Mouse (Mus musculus) MEL (cell line): ENCODE measurements around the gene Kptn. TPM values are rescaled to one million over a fixed set of nuclear protein-coding genes. Genes with fewer than 3 reads are reported as not detected.

Experiments
- DNase-seq: peaks from one replicate; pipeline ENCODE4 v3.0.0; 2011; ENCODE audit warnings: low read depth, low spot score
- H3K27ac ChIP-seq: 2 replicates; pipeline ENCODE4 v1.5.1; 2012; ENCODE audit warnings: low read depth, mild to moderate bottlenecking, control low read depth, low read length, moderate library complexity; ENCODE audit not compliant: control insufficient read depth
- H3K27me3 ChIP-seq, 2 experiments: fragments of 150-350 bp in 1 of 2; sonication (generic) in 1 of 2; 2 replicates each; pipeline ENCODE4 v1.6.1; 2012; ENCODE audit warnings: low read length in 2 of 2, mild to moderate bottlenecking in 2 of 2, improper control_type of control experiment in 1 of 2, moderate library complexity in 1 of 2; ENCODE audit not compliant: insufficient read depth in 2 of 2, control insufficient read depth in 1 of 2
- H3K36me3 ChIP-seq, 2 experiments: 2 replicates each; pipeline ENCODE4 v1.6.1; 2012 to 2014; ENCODE audit warnings: low read length in 2 of 2, improper control_type of control experiment in 1 of 2, inconsistent platforms in 1 of 2, mild to moderate bottlenecking in 1 of 2; ENCODE audit not compliant: insufficient read depth in 2 of 2, control insufficient read depth in 1 of 2
- H3K4me1 ChIP-seq, 2 experiments: fragments of 150-350 bp in 1 of 2; sonication (generic) in 1 of 2; 2 replicates each; pipeline ENCODE4 v1.6.1; 2012; ENCODE audit warnings: low read length in 2 of 2, improper control_type of control experiment in 1 of 2, mild to moderate bottlenecking in 1 of 2; ENCODE audit not compliant: insufficient read depth in 2 of 2, control insufficient read depth in 1 of 2
- H3K4me3 ChIP-seq, 2 experiments: fragments of 150-350 bp in 1 of 2; sonication (generic) in 1 of 2; 2 replicates each; pipeline ENCODE4 v1.5.1; 2012; ENCODE audit warnings: low read depth in 2 of 2, low read length in 2 of 2, mild to moderate bottlenecking in 2 of 2, moderate library complexity in 2 of 2, control low read depth in 1 of 2, improper control_type of control experiment in 1 of 2; ENCODE audit not compliant: control insufficient read depth in 1 of 2, insufficient read depth in 1 of 2
- H3K79me2 ChIP-seq: 2 replicates; pipeline ENCODE4 v1.6.1; 2012; ENCODE audit warnings: mild to moderate bottlenecking, low read length, moderate library complexity; ENCODE audit not compliant: control insufficient read depth, poor library complexity, insufficient read depth
- H3K9ac ChIP-seq: 2 replicates; pipeline ENCODE4 v1.6.1; 2012; ENCODE audit warnings: low read depth, mild to moderate bottlenecking, control low read depth, low read length, moderate library complexity; ENCODE audit not compliant: control insufficient read depth, poor library complexity, severe bottlenecking
- H3K9me3 ChIP-seq: fragments of 150-350 bp; sonication (generic); replicated peaks from 2 replicates; pipeline ENCODE4 v1.6.1; 2012; ENCODE audit warnings: mild to moderate bottlenecking, low read length, improper control_type of control experiment, moderate library complexity; ENCODE audit not compliant: insufficient read depth
- CHD1 ChIP-seq: IDR thresholded peaks from 2 replicates; pipeline ENCODE4 v1.6.1; 2012; ENCODE audit warnings: low read depth, mild to moderate bottlenecking, inconsistent platforms, low read length, improper control_type of control experiment
- CHD2 ChIP-seq: IDR thresholded peaks from 2 replicates; pipeline ENCODE4 v1.6.1; 2011; ENCODE audit warnings: low read length, improper control_type of control experiment
- CTCF ChIP-seq, 3 experiments: IDR thresholded peaks in 2 of 3; conservative IDR thresholded peaks in 1 of 3; 2 replicates each; pipeline ENCODE4 v1.5.1; 2011 to 2012; ENCODE audit warnings: low read length in 3 of 3, low read depth in 2 of 3, mild to moderate bottlenecking in 2 of 3, improper control_type of control experiment in 1 of 3, inconsistent platforms in 1 of 3, mixed read lengths in 1 of 3, moderate library complexity in 1 of 3; ENCODE audit not compliant: control insufficient read depth in 1 of 3, insufficient read depth in 1 of 3, poor library complexity in 1 of 3, severe bottlenecking in 1 of 3
- ELF1 ChIP-seq: IDR thresholded peaks from 2 replicates; pipeline ENCODE4 v1.6.1; 2014; ENCODE audit warnings: low read depth, mild to moderate bottlenecking, inconsistent platforms, low read length, improper control_type of control experiment, moderate library complexity
- EP300 ChIP-seq, 2 experiments: IDR thresholded peaks; 2 replicates each; pipeline ENCODE4 v1.6.1; 2011; ENCODE audit warnings: improper control_type of control experiment in 2 of 2, low read length in 2 of 2, low read depth in 1 of 2, mild to moderate bottlenecking in 1 of 2
- ETS1 ChIP-seq: IDR thresholded peaks from 2 replicates; pipeline ENCODE4 v1.6.1; 2012; ENCODE audit warnings: low read depth, mild to moderate bottlenecking, inconsistent platforms, low read length, improper control_type of control experiment, moderate library complexity
- GABPA ChIP-seq: IDR thresholded peaks from 2 replicates; pipeline ENCODE4 v1.6.1; 2012; ENCODE audit warnings: low read depth, mild to moderate bottlenecking, inconsistent platforms, low read length, improper control_type of control experiment, moderate library complexity
- GATA1 ChIP-seq: IDR thresholded peaks from 2 replicates; pipeline ENCODE4 v1.6.1; 2011; ENCODE audit warnings: low read depth, low read length, improper control_type of control experiment
- HCFC1 ChIP-seq: IDR thresholded peaks from 2 replicates; pipeline ENCODE4 v1.6.1; 2012; ENCODE audit warnings: low read depth, mild to moderate bottlenecking, inconsistent platforms, low read length, improper control_type of control experiment, moderate library complexity
- JUND ChIP-seq: IDR thresholded peaks from 2 replicates; pipeline ENCODE4 v1.6.1; 2011; ENCODE audit warnings: low read depth, mild to moderate bottlenecking, improper control_type of control experiment, low read length
- KAT2A ChIP-seq: conservative IDR thresholded peaks from 2 replicates; pipeline ENCODE4 v1.6.1; 2012; ENCODE audit warnings: low read depth, low read length, improper control_type of control experiment, inconsistent platforms
- MAZ ChIP-seq: IDR thresholded peaks from 2 replicates; pipeline ENCODE4 v1.6.1; 2012; ENCODE audit warnings: low read depth, mild to moderate bottlenecking, inconsistent platforms, low read length, improper control_type of control experiment
- MEF2A ChIP-seq: IDR thresholded peaks from 2 replicates; pipeline ENCODE4 v1.6.1; 2014; ENCODE audit warnings: low read depth, mild to moderate bottlenecking, inconsistent platforms, low read length, improper control_type of control experiment; ENCODE audit not compliant: poor library complexity, insufficient replicate concordance, severe bottlenecking; ENCODE audit errors: extremely low read depth
- MXI1 ChIP-seq: IDR thresholded peaks from 2 replicates; pipeline ENCODE4 v1.6.1; 2011; ENCODE audit warnings: mild to moderate bottlenecking, low read depth, low read length, improper control_type of control experiment
- MYC ChIP-seq: IDR thresholded peaks from 2 replicates; pipeline ENCODE4 v1.6.1; 2011; ENCODE audit warnings: low read depth, mild to moderate bottlenecking, low read length, improper control_type of control experiment, moderate library complexity
- NELFE ChIP-seq: IDR thresholded peaks from 2 replicates; pipeline ENCODE4 v1.6.1; 2011; ENCODE audit warnings: low read depth, low read length, improper control_type of control experiment
- NRF1 ChIP-seq: IDR thresholded peaks from 2 replicates; pipeline ENCODE4 v1.6.1; 2014; ENCODE audit warnings: low read depth, mild to moderate bottlenecking, inconsistent platforms, low read length, improper control_type of control experiment, moderate library complexity; ENCODE audit not compliant: poor library complexity, insufficient read depth, severe bottlenecking
- POLR2A ChIP-seq, 2 experiments: IDR thresholded peaks; 2 replicates each; pipeline ENCODE4 v1.6.1; 2011 to 2012; ENCODE audit warnings: low read length in 2 of 2, mild to moderate bottlenecking in 2 of 2, control low read depth in 1 of 2, improper control_type of control experiment in 1 of 2, low read depth in 1 of 2, moderate library complexity in 1 of 2; ENCODE audit not compliant: control insufficient read depth in 1 of 2, insufficient read depth in 1 of 2, poor library complexity in 1 of 2
- POLR2AphosphoS2 ChIP-seq: IDR thresholded peaks from 2 replicates; pipeline ENCODE4 v1.6.1; 2011; ENCODE audit warnings: low read length, improper control_type of control experiment
- RAD21 ChIP-seq: IDR thresholded peaks from 2 replicates; pipeline ENCODE4 v1.6.1; 2011; ENCODE audit warnings: mild to moderate bottlenecking, low read depth, low read length, improper control_type of control experiment
- RCOR1 ChIP-seq: IDR thresholded peaks from 2 replicates; pipeline ENCODE4 v1.6.1; 2012; ENCODE audit warnings: low read depth, mild to moderate bottlenecking, inconsistent platforms, low read length, improper control_type of control experiment
- SIN3A ChIP-seq: IDR thresholded peaks from 2 replicates; pipeline ENCODE4 v1.6.1; 2012; ENCODE audit warnings: low read length, improper control_type of control experiment, inconsistent platforms
- SMC3 ChIP-seq: IDR thresholded peaks from 2 replicates; pipeline ENCODE4 v1.6.1; 2011; ENCODE audit warnings: low read depth, low read length, improper control_type of control experiment
- TAL1 ChIP-seq: IDR thresholded peaks from 2 replicates; pipeline ENCODE4 v1.6.1; 2012; ENCODE audit warnings: mild to moderate bottlenecking, inconsistent platforms, low read length, moderate library complexity, mixed read lengths
- TBP ChIP-seq: IDR thresholded peaks from 2 replicates; pipeline ENCODE4 v1.8.0; 2011; ENCODE audit warnings: low read depth, low read length, improper control_type of control experiment
- UBTF ChIP-seq: IDR thresholded peaks from 2 replicates; pipeline ENCODE4 v1.6.1; 2012; ENCODE audit warnings: low read depth, mild to moderate bottlenecking, inconsistent platforms, low read length, improper control_type of control experiment, moderate library complexity, borderline replicate concordance; ENCODE audit not compliant: insufficient read depth
- USF1 ChIP-seq: IDR thresholded peaks from 2 replicates; pipeline ENCODE4 v1.6.1; 2014; ENCODE audit warnings: low read depth, mild to moderate bottlenecking, inconsistent platforms, low read length, improper control_type of control experiment, moderate library complexity
- ZMIZ1 ChIP-seq: IDR thresholded peaks from 2 replicates; pipeline ENCODE4 v1.6.1; 2012; ENCODE audit warnings: low read depth, mild to moderate bottlenecking, inconsistent platforms, low read length, improper control_type of control experiment, moderate library complexity
- ZNF384 ChIP-seq: IDR thresholded peaks from 2 replicates; pipeline ENCODE4 v1.6.1; 2012; ENCODE audit warnings: low read depth, mild to moderate bottlenecking, inconsistent platforms, low read length, improper control_type of control experiment
- polyA plus RNA-seq, 2 experiments: library from polyadenylated mRNA; stranded (reverse) in 1 of 2; unstranded in 1 of 2; fragments of >175 nt in 1 of 2; fragments of >200 nt in 1 of 2; gene quantifications; 2 replicates each; pipeline versions ENCODE4 v1.2.1 to v1.2.4; 2012; ENCODE audit warnings: low replicate concordance in 2 of 2, low read depth in 1 of 2; ENCODE audit not compliant: insufficient read length in 2 of 2, insufficient read depth in 1 of 2, missing spikeins in 1 of 2
- total RNA-seq: library from RNA; depleted of rRNA; stranded (reverse); fragments of 300-350 nt; gene quantifications from 2 replicates; pipeline ENCODE4 v1.2.3, GENCODE M21; 2012

The Kptn gene
- total and polyA plus RNA-seq, 3 experiments, result 17.8 to 19.6 TPM; not detected in 1

- H3K79me2 ChIP-seq, result no peaks in the 10 kb centered on the region
- peak; percentile 76 for DNase-seq
- H3K9ac ChIP-seq, result peak within 1 kb of the TSS; percentile 79
- H3K36me3 ChIP-seq, result 0 out of 4 replicates have a peak, but pooled peaks cover 0 to 2% of the 10 kb centered on the region in 2 experiments
- TF ChIP-seq USF1, result no peak
- peak; percentile 47 to 64 (median 62) for TF ChIP-seq CTCF (IDR thresholded peaks at IDR 0.05 in 2 of 3, conservative IDR thresholded peaks at IDR 0.05 in 1 of 3; ENCODE audit: control insufficient read depth in 1 of 3, insufficient read depth in 1 of 3, low read depth in 2 of 3, low read length in 3 of 3, poor library complexity in 1 of 3, severe bottlenecking in 1 of 3)
- TF ChIP-seq MAZ, result peak; percentile 50; the same call in 1 of the 2 replicates
- TF ChIP-seq CHD2, result no peak
- no peak for TF ChIP-seq ZNF384
- peak; percentile 49 to 60; a peak in 2 of 4 replicates for TF ChIP-seq POLR2A (IDR thresholded peaks at IDR 0.05; ENCODE audit: control insufficient read depth in 1 of 2, insufficient read depth in 1 of 2, low read depth in 1 of 2, low read length in 2 of 2, poor library complexity in 1 of 2)
- TF ChIP-seq ELF1, result peak; percentile 68
- TF ChIP-seq CHD1, result no peak
- no peak for TF ChIP-seq MEF2A
- no peak for TF ChIP-seq RCOR1
- no peak for TF ChIP-seq EP300 (IDR thresholded peaks at IDR 0.05; ENCODE audit: low read depth in 1 of 2, low read length in 2 of 2)
- no peak for TF ChIP-seq SIN3A
- no peak for TF ChIP-seq ETS1
- no peak for TF ChIP-seq SMC3
- TF ChIP-seq JUND, result no peak
- TF ChIP-seq RAD21, result no peak
- TF ChIP-seq GATA1, result no peak
- TF ChIP-seq NRF1, result no peak
- TF ChIP-seq KAT2A, result no peak
- TF ChIP-seq UBTF, result no peak
- peak; percentile 65 for TF ChIP-seq HCFC1
- TF ChIP-seq TAL1, result no peak
- no peak for TF ChIP-seq ZMIZ1
- 0 out of 2 replicates have a peak, but pooled peaks have one; percentile 15 for TF ChIP-seq TBP
- no peak for TF ChIP-seq GABPA
- TF ChIP-seq MYC, result no peak
- TF ChIP-seq NELFE, result peak; percentile 44; the same call in 1 of the 2 replicates
- TF ChIP-seq MXI1, result peak; percentile 55; the same call in 1 of the 2 replicates
- TF ChIP-seq POLR2AphosphoS2, result no peak
- no peak within 1 kb of the TSS for H3K27ac ChIP-seq
- H3K4me3 ChIP-seq, result peak within 1 kb of the TSS; percentile 66 to 71
- H3K9me3 ChIP-seq, result no peaks in the 10 kb centered on the region
- peaks cover 3 to 7% of the 10 kb centered on the region in 2 experiments for H3K27me3 ChIP-seq
- no peaks in the 10 kb centered on the region for H3K4me1 ChIP-seq
Observed at GRCm38 (mm10) chr7:16174597-16175541, 55.2 kb downstream of the Kptn start, which contains the start of gene Meis3. TSS of gene Meis3 (plus strand) at chr7:16175090.
